Mouse (Mus musculus) left cerebral cortex, adult 6 months (tissue): ENCODE data around the gene Ugt1a6b. TPM values are rescaled to one million over a fixed set of nuclear protein-coding genes. Genes with fewer than 3 reads are reported as not detected.

Experiments
- long read RNA-seq, 2 experiments: library from polyadenylated mRNA; unstranded; transcript quantifications; one replicate each; pipeline ENCODE4 v2.0.0; 2019 to 2020
- polyA plus RNA-seq: library from polyadenylated mRNA; unstranded; fragments of <200 nt; fragmentation: Nextera tagmentation; gene quantifications from 2 replicates; pipeline ENCODE4 v1.2.3, GENCODE M21; 2021

Ugt1a6b gene
- polyA plus RNA-seq: not detected in 2 replicates
- long read RNA-seq, experiment 1: 0 reads
- long read RNA-seq, experiment 2: 0 reads

DNA sequence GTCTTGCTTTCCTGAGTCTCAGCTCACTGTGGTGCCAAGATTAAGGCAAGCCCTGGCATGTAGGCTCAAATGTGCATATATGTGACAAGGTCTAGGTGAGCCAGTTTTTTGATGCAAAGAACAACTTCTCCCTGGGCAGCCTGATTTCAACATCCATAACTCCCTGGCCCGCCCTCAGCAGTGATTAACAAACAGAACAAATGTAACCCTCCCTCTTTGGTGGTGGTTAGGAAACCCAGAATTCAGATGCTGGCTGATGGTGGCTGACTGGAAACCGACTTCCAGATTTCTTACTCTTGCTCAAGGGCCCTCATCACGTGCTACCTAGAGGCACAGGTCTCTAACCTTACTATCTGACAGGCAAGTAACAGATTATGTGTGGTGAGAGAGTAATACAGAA, at the start of gene Ugt1a6b:
Ugt1a6b (plus strand) TSS at position 234 of the 400 bp plus-strand sequence.

DNA sequence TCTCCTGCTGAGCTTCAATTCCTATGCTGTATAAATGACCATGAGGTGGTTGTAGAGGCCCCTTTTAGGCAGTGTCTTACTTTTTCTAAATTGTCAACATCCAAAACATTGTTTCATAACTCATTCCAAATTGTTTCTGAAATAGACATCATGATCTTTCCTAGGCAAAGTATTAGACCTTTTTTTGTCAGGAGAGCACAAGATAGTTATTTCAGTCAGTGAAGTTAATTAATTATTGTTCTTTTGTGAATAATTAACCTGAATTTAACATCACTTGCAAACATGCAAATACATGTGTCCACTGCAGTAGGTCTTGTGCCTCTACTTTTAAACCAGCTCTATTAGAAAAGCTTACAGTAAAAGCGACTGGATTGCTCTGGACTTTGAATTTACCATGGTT, 48.0 kb upstream of the Ugt1a6b start, which contains the start of gene Ugt1a10:
Ugt1a10 (plus strand) TSS at position 301 of the 400 bp plus-strand sequence.

DNA sequence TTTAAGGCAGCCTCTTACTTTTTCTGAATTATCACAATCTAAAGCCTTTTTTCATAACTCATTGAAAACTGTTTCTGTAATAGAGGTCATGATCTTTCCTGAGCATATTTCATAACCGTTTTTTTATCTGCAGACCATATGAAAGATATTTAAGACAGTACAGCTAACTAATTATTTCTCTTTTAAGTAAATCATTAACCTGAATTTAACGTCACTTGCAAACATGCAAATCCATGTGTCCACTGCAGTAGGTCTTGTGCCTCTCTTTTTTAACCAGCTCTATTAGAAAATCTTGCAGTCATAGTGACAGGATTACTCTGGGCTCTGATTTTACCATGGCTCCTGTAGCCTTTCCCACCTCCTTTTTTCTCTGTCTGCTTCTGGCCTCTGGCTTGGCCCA, 32.6 kb upstream of the Ugt1a6b start, which contains the start of gene Ugt1a9:
Ugt1a9 (plus strand) TSS at position 306 of the 400 bp plus-strand sequence.

DNA sequence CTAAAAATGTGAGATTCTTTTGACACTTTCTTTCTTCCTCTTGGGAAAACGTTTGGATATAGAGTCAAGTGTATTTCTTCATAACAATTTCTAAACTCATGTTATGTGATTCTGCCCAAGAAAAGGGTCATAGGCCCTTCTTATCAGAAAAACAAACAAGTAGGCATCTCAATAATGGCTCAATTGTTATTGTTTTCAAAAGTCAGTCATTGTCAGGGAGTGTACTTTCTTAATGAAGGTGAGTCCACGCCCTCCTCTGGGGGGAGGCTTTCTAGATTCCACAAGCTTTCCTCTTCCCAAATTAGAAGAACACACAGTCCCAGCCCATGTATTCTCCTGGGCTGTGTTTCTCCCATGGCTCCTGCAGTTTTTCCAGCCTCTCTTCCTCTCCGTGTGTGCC, 15.5 kb upstream of the Ugt1a6b start, which contains the start of gene Ugt1a8:
Ugt1a8 (plus strand) TSS at position 301 of the 400 bp plus-strand sequence.

DNA sequence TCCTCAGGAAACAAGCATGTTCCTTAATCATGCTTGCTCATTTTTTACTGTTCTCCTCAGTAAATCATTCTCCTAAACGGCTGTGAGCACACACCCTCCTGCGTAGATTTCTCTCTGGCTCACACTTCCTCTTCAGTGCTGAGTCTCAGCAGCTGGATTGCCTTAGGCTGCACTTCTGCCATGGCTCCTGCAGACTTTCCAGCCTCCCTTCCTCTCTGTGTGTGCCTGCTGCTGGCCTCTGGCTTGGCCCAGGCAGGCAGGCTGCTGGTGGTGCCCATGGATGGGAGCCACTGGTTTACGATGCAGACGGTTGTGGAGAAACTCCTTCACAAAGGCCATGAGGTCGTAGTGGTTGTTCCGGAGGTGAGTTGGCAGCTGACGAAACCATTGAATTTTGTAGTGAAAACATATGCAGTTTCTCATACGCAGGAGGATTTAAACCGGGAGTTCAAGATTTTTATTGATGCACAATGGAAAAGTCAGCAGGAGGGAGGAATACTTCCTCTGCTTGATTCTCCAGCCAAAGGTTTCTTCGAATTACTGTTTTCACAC, 8.0 kb upstream of the Ugt1a6b start, which contains the start of gene Ugt1a7c:
Ugt1a7c (plus strand) TSS at position 122 of the 552 bp plus-strand sequence.

DNA sequence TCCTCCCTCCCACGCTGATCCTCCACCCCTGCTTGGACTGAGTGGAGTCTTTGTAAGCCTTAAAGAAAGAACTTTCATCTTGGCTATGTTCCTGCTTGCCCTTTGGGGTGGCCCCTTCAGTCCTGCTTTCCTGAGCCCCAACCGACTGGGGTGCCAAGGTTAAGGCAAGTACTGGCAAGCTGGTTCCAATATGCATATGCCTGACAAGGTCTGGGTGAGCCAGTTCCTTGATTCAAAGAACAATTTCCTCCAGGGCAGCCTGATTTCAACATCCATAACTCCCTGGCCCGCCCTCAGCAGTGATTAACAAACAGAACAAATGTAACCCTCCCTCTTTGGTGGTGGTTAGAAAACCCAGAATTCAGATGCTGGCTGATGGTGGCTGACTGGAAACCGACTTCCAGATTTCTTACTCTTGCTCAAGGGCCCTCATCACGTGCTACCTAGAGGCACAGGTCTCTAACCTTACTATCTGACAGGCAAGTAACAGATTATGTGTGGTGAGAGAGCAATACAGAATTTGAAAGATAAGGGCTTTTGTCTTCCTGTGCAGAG, 31.5 kb downstream of the Ugt1a6b start, which contains the start of gene Ugt1a6a:
Ugt1a6a (plus strand) TSS at position 353 of the 555 bp plus-strand sequence.

DNA sequence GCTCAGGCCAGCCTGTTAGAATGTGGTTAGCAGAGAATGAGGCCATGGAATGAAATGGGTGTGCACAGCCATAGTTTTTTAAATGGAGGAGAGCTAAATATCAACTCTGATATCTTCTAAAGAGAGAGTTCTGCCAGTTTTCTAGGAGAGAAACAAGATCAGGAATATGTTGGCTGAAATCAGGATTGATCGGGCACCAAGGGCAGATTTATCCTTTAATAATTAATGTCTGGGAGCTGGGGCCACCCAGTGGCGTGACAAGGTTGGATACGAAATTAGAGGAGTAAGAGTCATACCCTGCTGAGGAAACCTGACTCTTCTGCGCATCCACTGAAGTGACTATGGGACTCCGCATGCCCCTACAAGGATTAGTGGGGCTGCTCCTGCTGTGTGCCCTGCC, 62.7 kb downstream of the Ugt1a6b start, which contains the start of gene Ugt1a5:
Ugt1a5 (plus strand) TSS at position 302 of the 400 bp plus-strand sequence.

DNA sequence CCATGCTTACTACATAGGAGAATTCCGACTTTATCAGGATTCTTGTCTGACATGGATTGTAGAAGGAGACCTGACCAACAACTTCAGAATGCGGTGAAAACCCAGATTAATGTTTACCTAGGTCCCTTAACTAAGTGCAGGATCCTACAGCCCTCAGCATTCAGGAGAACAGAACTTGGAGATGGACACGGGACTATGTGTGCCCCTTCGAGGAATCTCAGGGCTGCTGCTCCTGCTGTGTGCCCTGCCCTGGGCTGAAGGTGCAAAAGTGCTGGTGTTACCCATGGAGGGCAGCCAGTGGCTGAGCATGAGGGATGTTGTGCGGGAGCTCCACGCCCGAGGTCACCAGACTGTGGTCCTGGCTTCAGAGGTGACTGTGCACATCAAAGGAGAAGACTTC, 97.4 kb downstream of the Ugt1a6b start, which contains the start of gene Ugt1a2:
Ugt1a2 (plus strand) TSS at position 146 of the 400 bp plus-strand sequence.

DNA sequence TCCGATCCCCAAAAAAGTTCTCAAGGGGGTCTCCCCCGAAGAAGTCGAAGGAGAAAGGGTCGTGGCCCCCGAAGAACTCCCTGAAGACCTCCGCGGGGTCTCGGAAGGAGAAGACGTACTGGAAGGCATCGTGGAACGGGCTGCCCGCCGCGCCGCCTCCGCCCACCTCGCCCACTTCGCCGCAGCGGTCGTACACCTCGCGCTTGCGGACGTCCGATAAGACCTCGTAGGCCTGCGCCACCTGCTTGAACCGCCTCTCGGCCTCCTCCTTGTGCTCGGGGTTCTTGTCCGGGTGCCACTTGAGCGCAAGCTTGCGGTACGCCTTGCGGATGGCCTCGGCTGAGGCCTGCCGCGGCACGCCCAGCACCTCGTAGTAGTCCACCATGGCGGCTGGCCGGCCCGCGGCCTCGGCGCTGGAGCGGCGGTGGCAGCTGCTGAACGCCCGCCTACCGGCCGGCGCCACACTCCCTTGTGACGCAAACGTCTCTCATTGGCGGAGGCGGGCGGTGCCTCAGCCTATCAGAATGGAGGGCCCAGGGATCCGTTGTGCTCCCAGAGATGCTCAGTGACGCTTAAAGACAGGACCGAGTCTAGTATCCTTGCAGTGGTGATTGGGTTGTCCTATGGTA, 102.4 kb downstream of the Ugt1a6b start, which contains the start of gene Dnajb3:
Dnajb3 (minus strand) TSS at position 489 of the 629 bp plus-strand sequence.

DNA sequence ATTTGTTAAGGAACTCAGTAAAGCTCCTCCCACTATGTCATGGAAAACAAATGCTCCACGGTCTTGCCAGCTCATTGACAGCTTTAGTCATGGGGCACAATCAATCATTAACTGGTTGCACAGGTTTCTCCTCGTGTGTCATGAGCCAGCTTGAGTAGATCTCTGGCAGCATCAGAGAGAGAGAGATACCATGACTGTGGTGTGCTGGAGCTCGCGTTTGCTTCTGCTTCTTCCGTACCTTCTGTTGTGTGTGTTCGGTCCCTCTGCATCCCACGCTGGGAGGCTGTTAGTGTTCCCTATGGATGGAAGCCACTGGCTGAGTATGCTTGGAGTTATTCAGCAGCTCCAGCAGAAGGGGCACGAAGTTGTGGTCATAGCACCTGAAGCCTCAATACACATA, 108.8 kb downstream of the Ugt1a6b start, which contains the start of gene Ugt1a1:
Ugt1a1 (plus strand) TSS at position 148 of the 400 bp plus-strand sequence.

DNA sequence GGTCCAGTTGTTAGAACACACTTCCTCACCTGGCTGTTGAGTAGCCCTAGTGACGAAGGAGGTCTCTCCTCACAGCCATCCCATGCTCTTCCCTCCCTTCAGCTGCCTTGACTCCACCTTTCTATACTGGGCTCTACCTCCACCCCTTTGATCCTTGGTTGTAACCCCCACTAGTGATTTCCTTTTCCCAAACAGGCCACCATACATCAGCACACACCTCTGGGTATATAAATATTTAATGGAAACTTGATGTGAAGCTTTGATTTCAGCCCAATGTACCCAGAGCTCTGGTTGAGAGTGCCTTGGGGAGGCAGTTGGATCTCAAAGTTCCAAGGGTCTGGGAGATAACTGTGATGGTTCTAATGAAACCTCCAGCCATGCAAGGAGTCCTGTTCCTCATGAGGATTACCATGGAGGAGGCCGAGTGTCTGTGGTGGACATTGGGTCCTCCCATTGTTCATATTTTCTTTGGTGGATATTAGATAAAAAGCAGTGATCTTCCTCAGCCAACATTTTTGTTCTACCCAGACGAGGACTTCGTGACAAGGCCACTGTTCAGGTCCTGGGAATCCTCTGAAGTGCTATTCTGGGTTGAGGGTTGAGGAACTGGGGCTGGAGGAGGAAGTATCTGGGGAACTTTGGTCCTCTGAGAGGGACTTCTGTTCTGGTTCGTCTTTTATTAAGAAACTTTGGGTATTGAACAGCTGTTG, 123.8 kb downstream of the Ugt1a6b start, which contains the start of gene Mroh2a:
Mroh2a (plus strand) TSS at position 317 of the 710 bp plus-strand sequence.

Other genes starting within 250 kb of the Ugt1a6b start
- 20.1 and 23.3 TPM in 2 replicates for gene Dgkd, start 250.0 kb upstream of the Ugt1a6b start, polyA plus RNA-seq
- gene Usp40, start 94.7 kb upstream of the Ugt1a6b start, polyA plus RNA-seq: 2.2 TPM in 2 replicates
- gene Ugt1a10, start 47.9 kb upstream of the Ugt1a6b start, polyA plus RNA-seq: not detected in 2 replicates
- not detected in 2 replicates for gene Ugt1a9, start 32.5 kb upstream of the Ugt1a6b start, polyA plus RNA-seq
- gene Ugt1a8, start 15.4 kb upstream of the Ugt1a6b start, polyA plus RNA-seq: not detected in 2 replicates
- 0.77 and 1.0 TPM in 2 replicates for gene Ugt1a7c, start 8.2 kb upstream of the Ugt1a6b start, polyA plus RNA-seq
- 2.2 and 3.1 TPM in 2 replicates for gene Ugt1a6a, start 31.6 kb downstream of the Ugt1a6b start, polyA plus RNA-seq
- gene Ugt1a5, start 62.8 kb downstream of the Ugt1a6b start, polyA plus RNA-seq: not detected in 2 replicates
- gene Ugt1a2, start 97.3 kb downstream of the Ugt1a6b start, polyA plus RNA-seq: not detected in 2 replicates
- 4.3 and 5.6 TPM in 2 replicates for gene Dnajb3, start 102.5 kb downstream of the Ugt1a6b start, polyA plus RNA-seq
- gene Ugt1a1, start 108.7 kb downstream of the Ugt1a6b start, polyA plus RNA-seq: not detected in 2 replicates
- 0.21 and 0.22 TPM in 2 replicates for gene Mroh2a, start 123.7 kb downstream of the Ugt1a6b start, polyA plus RNA-seq
- gene Hjurp, start 174.4 kb downstream of the Ugt1a6b start, polyA plus RNA-seq: 8.2 and 10.4 TPM in 2 replicates
- gene Trpm8, start 174.4 kb downstream of the Ugt1a6b start, polyA plus RNA-seq: not detected in 2 replicates